Mouse (Mus musculus) megakaryocyte, embryonic 14.5 days (primary cell): ENCODE measurements around the gene Gm17359.

Source experiments
- FLI1 ChIP-seq: IDR thresholded peaks from 2 replicates; pipeline ENCODE4 v1.6.1; 2012; ENCODE audit warnings: low read length, inconsistent platforms, mixed read lengths
- GATA1 ChIP-seq: IDR thresholded peaks from 3 replicates; pipeline ENCODE4 v1.6.1; 2012; ENCODE audit warnings: mixed read lengths, low read length, inconsistent platforms, borderline replicate concordance

DNA sequence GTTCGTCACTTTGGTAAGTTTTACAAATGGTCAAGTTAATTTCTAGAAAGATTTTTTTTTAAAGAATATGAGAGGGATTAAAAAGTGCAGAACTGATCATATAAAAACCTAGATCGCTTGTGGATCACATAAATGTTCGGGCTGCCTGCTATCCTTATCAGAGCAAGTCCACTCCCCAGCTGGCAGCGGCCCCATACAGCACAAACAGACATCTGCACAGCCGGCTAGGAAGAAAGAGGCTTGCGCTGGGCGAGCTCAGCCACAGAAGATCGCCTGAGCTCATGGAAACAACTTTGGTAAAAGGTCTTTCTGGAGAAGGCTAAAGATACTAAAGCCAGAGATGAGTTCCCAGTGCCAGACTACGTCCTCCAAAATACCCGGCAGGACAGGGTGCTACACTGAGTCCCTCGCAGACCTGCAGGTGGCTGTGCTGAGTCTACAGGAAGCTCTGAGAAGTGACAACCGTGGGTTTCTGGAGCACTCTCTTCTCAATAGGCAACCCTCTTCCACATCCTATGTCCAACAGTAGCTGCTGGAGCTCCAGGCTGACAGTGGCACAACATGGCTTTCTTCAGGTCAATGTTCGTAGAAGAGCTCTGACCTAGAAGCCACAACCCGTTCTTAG lies 122.3 kb downstream of the Gm17359 start:
- TF ChIP-seq GATA1 (no peak), FLI1 (no peak)
